Mouse (Mus musculus) ES-Bruce4 (cell line): ENCODE measurements around the gene Kcnj15.

Experiments
- CTCF ChIP-seq: IDR thresholded peaks from one replicate; pipeline ENCODE4 v1.8.1; 2011; ENCODE audit warnings: low read depth, low read length
- EP300 ChIP-seq: IDR thresholded peaks from 2 replicates; pipeline ENCODE4 v1.6.1; 2011; ENCODE audit warnings: low read depth, low read length; ENCODE audit not compliant: insufficient read depth
- POLR2A ChIP-seq: IDR thresholded peaks from one replicate; pipeline ENCODE4 v1.8.1; 2011; ENCODE audit warnings: low read length; ENCODE audit not compliant: insufficient read depth

GRCm38 (mm10) chr16:95321945-95322625 lies 64.7 kb downstream of the Kcnj15 start:
- TF ChIP-seq POLR2A = no peak
- TF ChIP-seq CTCF = no peak
- TF ChIP-seq EP300 = no peak
